Mouse (Mus musculus) forebrain, embryonic 13.5 days (tissue): ENCODE results near the gene 2310033P09Rik. TPM values are rescaled to one million over a fixed set of nuclear protein-coding genes. Genes with fewer than 3 reads are reported as not detected.

ENCODE experiments used
- ATAC-seq: fragments of 200-750 bp; cut with Nextera tagmentation; 2 replicates; pipeline ENCODE4 v1.8.0; 2017
- H3K27ac ChIP-seq: fragments of 300-500 bp; sonication (generic); 2 replicates; pipeline ENCODE4 v1.5.1; 2015; ENCODE audit warnings: inconsistent platforms, mild to moderate bottlenecking, moderate library complexity
- H3K27me3 ChIP-seq: fragments of 300-500 bp; sonication (generic); 2 replicates; pipeline ENCODE4 v1.6.1; 2015; ENCODE audit warnings: mild to moderate bottlenecking, inconsistent platforms
- H3K36me3 ChIP-seq: fragments of 300-500 bp; sonication (generic); 2 replicates; pipeline ENCODE4 v1.6.1; 2015; ENCODE audit warnings: mild to moderate bottlenecking, inconsistent platforms; ENCODE audit not compliant: poor library complexity, severe bottlenecking
- H3K4me1 ChIP-seq: fragments of 300-500 bp; sonication (generic); 2 replicates; pipeline ENCODE4 v1.6.1; 2015; ENCODE audit warnings: inconsistent platforms
- H3K4me2 ChIP-seq: fragments of 300-500 bp; sonication (generic); 2 replicates; pipeline ENCODE4 v1.6.1; 2015; ENCODE audit warnings: inconsistent platforms, mild to moderate bottlenecking, moderate library complexity
- H3K4me3 ChIP-seq: fragments of 300-500 bp; sonication (generic); 2 replicates; pipeline ENCODE4 v1.5.1; 2015; ENCODE audit warnings: mild to moderate bottlenecking, inconsistent platforms
- H3K9ac ChIP-seq: fragments of 300-500 bp; sonication (generic); 2 replicates; pipeline ENCODE4 v1.6.1; 2015; ENCODE audit warnings: mild to moderate bottlenecking, inconsistent platforms
- H3K9me3 ChIP-seq: fragments of 300-500 bp; sonication (generic); replicated peaks from 2 replicates; pipeline ENCODE4 v1.6.1; 2016; ENCODE audit warnings: inconsistent platforms
- WGBS: fragments of 180-500 bp; shearing (Covaris S2); methylation state at CpG from one replicate; pipeline ENCODE4 v1.1.7; 2015; 5-methylcytosine and 5-hydroxymethylcytosine counted together
- polyA plus RNA-seq: library from polyadenylated mRNA; unstranded; fragments of >200 nt; fragmentation: Nextera tagmentation; extraction: Ambion mirVana; gene quantifications from 2 replicates; pipeline ENCODE4 v1.2.1, GENCODE M21; 2015

Gene 2310033P09Rik
- 32.3 and 35.1 TPM in 2 replicates for polyA plus RNA-seq

GRCm38 (mm10) chr11:59208153-59208831 is at the start of gene 2310033P09Rik:
Gene 2310033P09Rik, plus strand, starts transcription at chr11:59208321.
- H3K9me3 ChIP-seq = no peaks in the 10 kb centered on the region
- no peaks in the 10 kb centered on the region for H3K27me3 ChIP-seq
- H3K36me3 ChIP-seq = peaks cover 65% of the 10 kb centered on the region
- peaks cover 23% of the 10 kb centered on the region for H3K4me1 ChIP-seq
- WGBS = under 1% methylated on average over 66 of the region's 67 CpGs
- ATAC-seq = peak; percentile 89
- H3K4me3 ChIP-seq = peak within 1 kb of the TSS; percentile 60
- H3K9ac ChIP-seq = peak within 1 kb of the TSS; percentile 89
- H3K4me2 ChIP-seq = peak within 1 kb of the TSS; percentile 82
- H3K27ac ChIP-seq = peak within 1 kb of the TSS; percentile 86

- H3K36me3 ChIP-seq = peaks cover 30% of the 10 kb centered on the region
- H3K4me3 ChIP-seq = no peak overlapping the region
- 92% methylated on average over 13 of the region's 13 CpGs for WGBS
- H3K27ac ChIP-seq = no peak overlapping the region
- H3K4me1 ChIP-seq = peaks cover 13% of the 10 kb centered on the region
- no peak for ATAC-seq
- H3K27me3 ChIP-seq = no peaks in the 10 kb centered on the region
- no peak overlapping the region for H3K4me2 ChIP-seq
- no peaks in the 10 kb centered on the region for H3K9me3 ChIP-seq
- H3K9ac ChIP-seq = no peak overlapping the region
Observed at GRCm38 (mm10) chr11:59159099-59159498, 49.0 kb upstream of the 2310033P09Rik start.

GRCm38 (mm10) chr11:59159558-59159957 is 48.6 kb upstream of the 2310033P09Rik start:
- Histone ChIP-seq H3K4me1 (peaks cover 17% of the 10 kb centered on the region), H3K4me2 (no peak overlapping the region), H3K4me3 (no peak overlapping the region), H3K27me3 (no peaks in the 10 kb centered on the region), H3K36me3 (peaks cover 30% of the 10 kb centered on the region), H3K9me3 (no peaks in the 10 kb centered on the region), H3K9ac (no peak overlapping the region), H3K27ac (no peak overlapping the region)
- ATAC-seq = no peak
- WGBS = 81% methylated on average over 4 of the region's 4 CpGs

GRCm38 (mm10) chr11:59161398-59161797 is 46.7 kb upstream of the 2310033P09Rik start:
- peaks cover 23% of the 10 kb centered on the region for H3K36me3 ChIP-seq
- WGBS = 83% methylated on average over 5 of the region's 5 CpGs
- H3K9me3 ChIP-seq = no peaks in the 10 kb centered on the region
- H3K4me3 ChIP-seq = no peak overlapping the region
- no peak overlapping the region for H3K27ac ChIP-seq
- no peak for ATAC-seq
- peaks cover 17% of the 10 kb centered on the region for H3K4me1 ChIP-seq
- H3K4me2 ChIP-seq = no peak overlapping the region
- no peaks in the 10 kb centered on the region for H3K27me3 ChIP-seq
- H3K9ac ChIP-seq = no peak overlapping the region

- H3K36me3 ChIP-seq = peaks cover 14% of the 10 kb centered on the region
- 57% methylated on average over 9 of the region's 9 CpGs for WGBS
- H3K4me1 ChIP-seq = peaks cover 17% of the 10 kb centered on the region
- peak overlapping the region; percentile 67 for H3K4me2 ChIP-seq
- H3K4me3 ChIP-seq = peak overlapping the region; percentile 72
- H3K9me3 ChIP-seq = no peaks in the 10 kb centered on the region
- ATAC-seq = no peak
- no peaks in the 10 kb centered on the region for H3K27me3 ChIP-seq
- peak overlapping the region; percentile 60 for H3K9ac ChIP-seq
- H3K27ac ChIP-seq = peak overlapping the region; percentile 99
Observed at GRCm38 (mm10) chr11:59162443-59163254, 45.5 kb upstream of the 2310033P09Rik start.

GRCm38 (mm10) chr11:59163255-59164236 is 44.6 kb upstream of the 2310033P09Rik start, which contains the start of gene Iba57:
Gene Iba57, minus strand, starts transcription at chr11:59163739.
- Histone ChIP-seq H3K9ac (peak within 1 kb of the TSS; percentile 84), H3K4me3 (peak within 1 kb of the TSS; percentile 72), H3K27me3 (no peaks in the 10 kb centered on the region), H3K36me3 (peaks cover 5% of the 10 kb centered on the region), H3K4me2 (peak within 1 kb of the TSS; percentile 67), H3K4me1 (peaks cover 17% of the 10 kb centered on the region), H3K27ac (peak within 1 kb of the TSS; percentile 99), H3K9me3 (no peaks in the 10 kb centered on the region)
- WGBS = 4% methylated on average over 61 of the region's 68 CpGs
- ATAC-seq = peak; percentile 99

GRCm38 (mm10) chr11:59164384-59164783 is 43.7 kb upstream of the 2310033P09Rik start:
- Histone ChIP-seq H3K9me3 (no peaks in the 10 kb centered on the region), H3K4me1 (peaks cover 17% of the 10 kb centered on the region), H3K36me3 (no peaks in the 10 kb centered on the region), H3K27ac (no peak overlapping the region; the same call in 1 of the 2 replicates), H3K4me3 (0 out of 2 replicates have a peak overlapping the region, but pooled peaks have one; percentile 72), H3K4me2 (peak overlapping the region; percentile 67), H3K9ac (no peak overlapping the region), H3K27me3 (no peaks in the 10 kb centered on the region)
- WGBS = 91% methylated on average over 9 of the region's 9 CpGs
- ATAC-seq = no peak

- H3K27ac ChIP-seq = no peak overlapping the region
- no peak for ATAC-seq
- H3K9ac ChIP-seq = no peak overlapping the region
- H3K4me2 ChIP-seq = no peak overlapping the region
- H3K27me3 ChIP-seq = 0 out of 2 replicates have a peak, but pooled peaks cover 4% of the 10 kb centered on the region
- no peaks in the 10 kb centered on the region for H3K9me3 ChIP-seq
- WGBS = 34% methylated on average over 2 of the region's 2 CpGs
- no peaks in the 10 kb centered on the region for H3K36me3 ChIP-seq
- peaks cover 17% of the 10 kb centered on the region for H3K4me1 ChIP-seq
- no peak overlapping the region for H3K4me3 ChIP-seq
Observed at GRCm38 (mm10) chr11:59165616-59166241, 42.4 kb upstream of the 2310033P09Rik start.

GRCm38 (mm10) chr11:59169807-59170206 is 38.3 kb upstream of the 2310033P09Rik start:
- 84% methylated on average over 3 of the region's 3 CpGs for WGBS
- no peaks in the 10 kb centered on the region for H3K4me1 ChIP-seq
- no peak overlapping the region for H3K9ac ChIP-seq

GRCm38 (mm10) chr11:59170549-59170948 is 37.6 kb upstream of the 2310033P09Rik start:
- ATAC-seq = no peak
- Histone ChIP-seq H3K27ac (no peak overlapping the region), H3K4me1 (no peaks in the 10 kb centered on the region), H3K9me3 (no peaks in the 10 kb centered on the region), H3K4me3 (no peak overlapping the region), H3K4me2 (no peak overlapping the region), H3K36me3 (no peaks in the 10 kb centered on the region), H3K27me3 (peaks cover 22% of the 10 kb centered on the region), H3K9ac (no peak overlapping the region)
- 72% methylated on average over 4 of the region's 4 CpGs for WGBS

More at GRCm38 (mm10) chr11:59169807-59170206, 38.3 kb upstream of the 2310033P09Rik start:
- no peak for ATAC-seq
- Histone ChIP-seq H3K9me3 (no peaks in the 10 kb centered on the region), H3K27me3 (peaks cover 14% of the 10 kb centered on the region), H3K4me3 (no peak overlapping the region), H3K4me2 (no peak overlapping the region), H3K36me3 (no peaks in the 10 kb centered on the region), H3K27ac (no peak overlapping the region)
